Mouse (Mus musculus) myocyte (in vitro differentiated cells): ENCODE measurements at regions not wholly inside any gene's neighbourhood (a gene's known extent, or its start where the extent isn't known, plus 50 kb on each side); places are given as distances from the start of the nearest gene placed in this dataset.

Experiments
- E2F4 ChIP-seq: IDR thresholded peaks from one replicate; pipeline ENCODE4 v1.6.1; 2011; ENCODE audit warnings: mild to moderate bottlenecking, control low read depth, moderate library complexity; ENCODE audit not compliant: insufficient read depth
- MAX ChIP-seq: IDR thresholded peaks from one replicate; pipeline ENCODE4 v1.6.1; 2011; ENCODE audit warnings: low read depth, mild to moderate bottlenecking, control low read depth
- MYOD1 ChIP-seq, 3 experiments: IDR thresholded peaks; one replicate each; pipeline ENCODE4 v1.6.1; 2011; ENCODE audit warnings: control low read depth in 2 of 3, low read depth in 2 of 3, mild to moderate bottlenecking in 2 of 3, moderate library complexity in 1 of 3; ENCODE audit not compliant: insufficient read length in 2 of 3, control insufficient read depth in 1 of 3
- MYOG ChIP-seq, 3 experiments: IDR thresholded peaks; one replicate each; pipeline ENCODE4 v1.6.1; 2011; ENCODE audit warnings: control low read depth in 2 of 3, low read depth in 2 of 3, mild to moderate bottlenecking in 2 of 3; ENCODE audit not compliant: insufficient read length in 2 of 3, control insufficient read depth in 1 of 3, insufficient read depth in 1 of 3
- POLR2A ChIP-seq: IDR thresholded peaks from one replicate; pipeline ENCODE4 v1.6.1; 2011; ENCODE audit warnings: low read depth, mild to moderate bottlenecking, control low read depth, moderate library complexity; ENCODE audit not compliant: insufficient read length
- POLR2AphosphoS2 ChIP-seq: IDR thresholded peaks from one replicate; pipeline ENCODE4 v1.6.1; 2011; ENCODE audit warnings: low read depth, control low read depth; ENCODE audit not compliant: insufficient read length
- REST ChIP-seq: IDR thresholded peaks from one replicate; pipeline ENCODE4 v1.6.1; 2011; ENCODE audit warnings: mild to moderate bottlenecking, control low read depth, moderate library complexity; ENCODE audit not compliant: insufficient read depth, insufficient read length
- SRF ChIP-seq: IDR thresholded peaks from one replicate; pipeline ENCODE4 v1.6.1; 2011; ENCODE audit warnings: low read depth; ENCODE audit not compliant: control insufficient read depth, insufficient read length
- TCF12 ChIP-seq: IDR thresholded peaks from one replicate; pipeline ENCODE4 v1.6.1; 2011; ENCODE audit warnings: mild to moderate bottlenecking, control low read depth; ENCODE audit not compliant: poor library complexity, insufficient read depth, severe bottlenecking
- TCF3 ChIP-seq: IDR thresholded peaks from one replicate; pipeline ENCODE4 v1.6.1; 2011; ENCODE audit warnings: low read depth, control low read depth; ENCODE audit not compliant: insufficient read length
- USF1 ChIP-seq: IDR thresholded peaks from one replicate; pipeline ENCODE4 v1.6.1; 2011; ENCODE audit warnings: low read depth, mild to moderate bottlenecking, control low read depth, moderate library complexity

- TF ChIP-seq MYOG (IDR thresholded peaks at IDR 0.05; ENCODE audit: control insufficient read depth in 1 of 3, insufficient read depth in 1 of 3, insufficient read length in 2 of 3, low read depth in 2 of 3), result peak in 2 of 3 experiments; percentile 79 to 81
- no peak for TF ChIP-seq POLR2A
- TF ChIP-seq USF1, result no peak
- TF ChIP-seq POLR2AphosphoS2, result no peak
- peak; percentile 52 for TF ChIP-seq TCF12
- no peak for TF ChIP-seq MAX
- no peak for TF ChIP-seq E2F4
- no peak for TF ChIP-seq REST
- TF ChIP-seq MYOD1 (IDR thresholded peaks at IDR 0.05; ENCODE audit: control insufficient read depth in 1 of 3, insufficient read length in 2 of 3, low read depth in 2 of 3), result peak in 2 of 3 experiments; percentile 67 to 92
- TF ChIP-seq TCF3, result no peak
- TF ChIP-seq SRF, result no peak
Measured at GRCm38 (mm10) chr12:16021202-16021821, 204.6 kb upstream of the Trib2 start.
